Mouse (Mus musculus) kidney, embryonic 16.5 days (tissue): ENCODE measurements at regions not wholly inside any gene's neighbourhood (a gene's known extent, or its start where the extent isn't known, plus 50 kb on each side); places are given as distances from the start of the nearest gene placed in this dataset.

ENCODE experiments used
- ATAC-seq: fragments of 200-750 bp; cut with Nextera tagmentation; 2 replicates; pipeline ENCODE4 v1.8.0; 2017; ENCODE audit warnings: moderate TSS enrichment; ENCODE audit not compliant: low FRiP score, low TSS enrichment
- H3K27ac ChIP-seq: fragments of 300-500 bp; sonication (generic); 2 replicates; pipeline ENCODE4 v1.5.1; 2014; ENCODE audit warnings: low read length
- H3K27me3 ChIP-seq: fragments of 300-500 bp; sonication (generic); 2 replicates; pipeline ENCODE4 v1.6.1; 2014; ENCODE audit warnings: low read length, control low read depth, mixed read lengths; ENCODE audit not compliant: insufficient read depth
- H3K36me3 ChIP-seq: fragments of 300-500 bp; sonication (generic); 2 replicates; pipeline ENCODE4 v1.6.1; 2014; ENCODE audit warnings: low read length, control low read depth, mixed read lengths; ENCODE audit not compliant: insufficient read depth
- H3K4me1 ChIP-seq: fragments of 300-500 bp; sonication (generic); 2 replicates; pipeline ENCODE4 v1.6.1; 2014; ENCODE audit warnings: low read length, control low read depth, mixed read lengths; ENCODE audit not compliant: insufficient read depth
- H3K4me2 ChIP-seq: fragments of 300-500 bp; sonication (generic); replicated peaks from 2 replicates; pipeline ENCODE4 v1.6.1; 2014; ENCODE audit warnings: low read depth, low read length
- H3K4me3 ChIP-seq: fragments of 300-500 bp; sonication (generic); 2 replicates; pipeline ENCODE4 v1.5.1; 2014; ENCODE audit warnings: mild to moderate bottlenecking, low read length
- H3K9ac ChIP-seq: fragments of 300-500 bp; sonication (generic); replicated peaks from 2 replicates; pipeline ENCODE4 v1.6.1; 2014; ENCODE audit warnings: low read length
- H3K9me3 ChIP-seq: fragments of 300-500 bp; sonication (generic); 2 replicates; pipeline ENCODE4 v1.6.1; 2016; ENCODE audit warnings: low read length, control low read depth
- WGBS: fragments of 180-500 bp; shearing (Covaris S2); extraction: QIAGEN DNeasy Blood & Tissue Kit; methylation state at CpG from one replicate; pipeline ENCODE4 v1.1.7; 2014; 5-methylcytosine and 5-hydroxymethylcytosine counted together

- no peaks in the 10 kb centered on the region for H3K36me3 ChIP-seq
- no peaks in the 10 kb centered on the region for H3K27me3 ChIP-seq
- no peak for ATAC-seq
- H3K9me3 ChIP-seq = no peaks in the 10 kb centered on the region
- H3K27ac ChIP-seq = no peak overlapping the region
- no peaks in the 10 kb centered on the region for H3K4me1 ChIP-seq
- H3K9ac ChIP-seq = no peak overlapping the region
- H3K4me2 ChIP-seq = no peak overlapping the region
- no peak overlapping the region for H3K4me3 ChIP-seq
- WGBS = 94% methylated on average over 5 of the region's 5 CpGs
Observed at GRCm38 (mm10) chr14:106241721-106242405, 135.9 kb downstream of the Trim52 start.

DNA sequence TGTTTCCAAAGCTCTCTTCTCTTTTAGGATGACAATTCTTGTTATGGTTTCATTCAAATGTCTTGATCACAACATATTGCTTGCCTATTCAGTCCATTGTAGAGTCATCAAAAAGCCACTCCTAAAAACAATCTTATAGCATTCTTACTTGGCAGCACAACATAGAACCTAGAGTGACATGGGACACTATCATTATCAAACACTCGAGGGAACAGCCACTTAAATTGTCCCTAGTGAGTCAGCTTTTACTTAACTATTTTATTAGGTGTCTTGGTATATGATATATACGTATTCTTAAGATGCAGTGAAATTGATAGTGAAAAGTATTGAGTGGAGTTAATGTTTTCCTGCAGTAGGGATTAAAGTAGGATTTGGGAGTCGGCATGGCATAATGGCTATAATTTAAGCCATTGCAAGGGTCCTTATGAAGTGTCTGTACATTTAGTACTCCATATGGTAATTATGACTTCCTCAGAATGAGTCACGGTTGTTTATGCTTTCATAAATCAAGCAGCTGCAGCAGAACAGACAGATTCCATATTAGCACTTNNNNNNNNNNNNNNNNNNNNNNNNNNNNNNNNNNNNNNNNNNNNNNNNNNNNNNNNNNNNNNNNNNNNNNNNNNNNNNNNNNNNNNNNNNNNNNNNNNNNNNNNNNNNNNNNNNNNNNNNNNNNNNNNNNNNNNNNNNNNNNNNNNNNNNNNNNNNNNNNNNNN is 153.6 kb downstream of the Trim52 start:
- H3K4me1 ChIP-seq = no peaks in the 10 kb centered on the region
- H3K36me3 ChIP-seq = no peaks in the 10 kb centered on the region
- no peaks in the 10 kb centered on the region for H3K27me3 ChIP-seq
- no peak overlapping the region for H3K9ac ChIP-seq
- no peak overlapping the region for H3K4me2 ChIP-seq
- ATAC-seq = 0 out of 2 replicates have a peak, but pooled peaks have one; percentile 27
- H3K27ac ChIP-seq = no peak overlapping the region
- H3K9me3 ChIP-seq = no peaks in the 10 kb centered on the region
- H3K4me3 ChIP-seq = no peak overlapping the region
- WGBS = 38% methylated on average over 4 of the region's 4 CpGs

DNA sequence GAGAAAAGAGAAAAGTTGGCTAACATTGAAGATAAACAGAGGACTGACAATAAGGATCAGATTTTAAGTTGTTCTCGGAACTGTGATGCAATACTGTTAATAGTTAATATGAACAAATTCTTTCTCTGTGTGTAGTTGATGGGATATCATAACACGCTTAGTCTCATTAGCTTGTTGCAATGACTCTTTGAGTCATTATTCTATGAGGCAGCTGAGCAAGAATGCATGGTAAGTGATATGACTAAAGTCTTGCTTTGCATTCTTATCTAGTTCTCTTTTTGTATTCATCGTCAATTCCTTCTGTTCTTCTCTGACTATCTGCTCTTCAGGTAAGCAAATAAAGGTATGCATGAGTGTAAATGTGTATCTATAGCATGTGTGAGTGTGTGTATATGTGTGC is 159.3 kb downstream of the Trim52 start:
- Histone ChIP-seq H3K4me1 (no peaks in the 10 kb centered on the region), H3K36me3 (no peaks in the 10 kb centered on the region), H3K4me3 (no peak overlapping the region), H3K9me3 (no peaks in the 10 kb centered on the region), H3K4me2 (no peak overlapping the region), H3K9ac (no peak overlapping the region), H3K27me3 (no peaks in the 10 kb centered on the region), H3K27ac (no peak overlapping the region)
- no peak for ATAC-seq
- WGBS = 94% methylated on average over 3 of the region's 3 CpGs

DNA sequence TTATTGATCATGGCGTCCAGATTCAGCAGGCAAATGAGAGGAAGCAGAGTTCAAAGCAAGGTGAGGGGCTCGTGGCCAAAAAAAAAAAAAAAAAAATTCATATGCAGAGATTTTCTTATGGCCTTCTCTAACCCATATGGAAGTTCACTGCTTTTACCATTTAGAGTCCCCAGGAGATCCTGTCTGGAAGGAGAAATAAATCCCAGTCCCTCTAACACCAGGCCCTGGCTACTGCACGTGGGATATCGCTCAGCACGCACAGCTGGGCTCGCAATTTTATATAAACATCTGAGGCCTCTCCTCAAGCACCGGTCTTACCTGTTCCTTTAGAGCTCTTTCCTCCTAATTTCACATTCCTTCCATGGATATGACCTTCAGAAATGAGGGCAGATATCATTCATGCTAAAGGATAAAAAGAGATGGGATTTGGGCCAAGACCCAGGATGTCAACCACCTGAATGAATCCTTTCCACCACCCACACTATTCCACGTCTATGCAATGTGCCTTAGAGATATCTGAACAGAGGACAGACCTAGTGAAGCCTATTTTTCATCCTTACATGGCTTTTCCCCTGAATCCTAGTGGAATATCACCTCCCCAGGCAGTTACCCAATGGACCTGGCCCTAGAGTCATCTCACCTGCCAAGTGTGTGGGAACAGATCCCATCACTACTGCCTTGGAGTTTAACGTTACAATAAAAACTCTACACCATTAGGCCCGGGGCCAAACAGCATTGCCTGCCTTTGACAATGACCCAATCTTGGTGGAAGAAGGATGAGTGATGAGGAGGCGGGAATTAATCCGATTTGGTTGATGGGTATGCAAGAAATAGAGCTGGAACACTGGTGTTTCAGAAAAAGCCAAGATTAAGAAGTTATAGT is 161.9 kb downstream of the Trim52 start:
- Histone ChIP-seq H3K4me1 (no peaks in the 10 kb centered on the region), H3K4me2 (no peak overlapping the region), H3K27me3 (no peaks in the 10 kb centered on the region), H3K9me3 (no peaks in the 10 kb centered on the region), H3K36me3 (no peaks in the 10 kb centered on the region), H3K4me3 (no peak overlapping the region), H3K27ac (no peak overlapping the region), H3K9ac (no peak overlapping the region)
- WGBS = 79% methylated on average over 12 of the region's 12 CpGs
- ATAC-seq = no peak

DNA sequence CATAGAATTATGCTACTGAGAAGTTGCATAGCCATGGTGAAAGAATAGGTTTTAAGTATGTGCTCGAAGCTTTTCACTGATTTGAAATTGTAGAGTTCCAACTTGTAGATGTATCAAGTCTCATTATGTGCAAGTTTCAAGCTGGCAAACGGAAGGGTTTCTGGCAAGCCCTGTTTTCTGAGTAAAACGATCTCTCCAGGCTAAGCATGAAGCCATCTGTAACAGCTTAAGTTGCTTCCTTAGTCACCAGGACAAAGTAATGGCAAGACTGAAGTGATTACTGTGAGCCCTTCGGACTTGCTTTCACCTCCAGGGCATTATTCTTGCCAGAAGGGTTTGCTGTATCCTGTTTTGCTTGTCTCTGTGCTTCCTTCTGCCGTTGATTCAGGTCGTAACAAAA is 163.7 kb downstream of the Trim52 start:
- Histone ChIP-seq H3K4me3 (no peak overlapping the region), H3K9ac (no peak overlapping the region), H3K9me3 (no peaks in the 10 kb centered on the region), H3K27ac (0 out of 2 replicates have a peak overlapping the region, but pooled peaks have one; percentile 14), H3K27me3 (no peaks in the 10 kb centered on the region), H3K36me3 (no peaks in the 10 kb centered on the region), H3K4me2 (no peak overlapping the region), H3K4me1 (no peaks in the 10 kb centered on the region)
- ATAC-seq = peak; percentile 51; the same call in 1 of the 2 replicates
- 10% methylated on average over 6 of the region's 6 CpGs for WGBS

DNA sequence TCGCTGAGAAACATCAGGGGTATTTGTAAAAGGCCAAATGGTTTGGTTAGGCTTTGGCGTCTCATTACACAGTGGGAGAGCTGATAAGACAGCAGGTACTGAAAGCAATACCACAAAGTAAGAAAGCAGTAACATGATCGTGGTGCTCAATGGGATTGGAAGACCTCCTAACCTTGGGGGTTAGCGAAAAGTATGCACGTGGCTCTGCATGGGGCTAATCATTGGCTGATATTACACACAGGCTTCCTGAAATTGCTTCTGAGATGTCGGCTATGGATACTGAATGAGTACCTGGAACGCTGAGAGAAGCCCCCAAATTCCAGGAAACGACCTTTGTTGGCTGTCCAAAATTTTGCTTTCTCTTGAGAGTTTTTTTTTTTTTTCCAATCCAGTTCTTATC is 207.6 kb downstream of the Trim52 start:
- peak; percentile 71; the same call in 1 of the 2 replicates for ATAC-seq
- Histone ChIP-seq H3K27ac (0 out of 2 replicates have a peak overlapping the region, but pooled peaks have one; percentile 12), H3K9me3 (no peaks in the 10 kb centered on the region), H3K27me3 (no peaks in the 10 kb centered on the region), H3K4me3 (no peak overlapping the region), H3K36me3 (no peaks in the 10 kb centered on the region), H3K4me1 (peaks cover 16% of the 10 kb centered on the region), H3K9ac (no peak overlapping the region), H3K4me2 (no peak overlapping the region)
- 20% methylated on average over 8 of the region's 8 CpGs for WGBS

DNA sequence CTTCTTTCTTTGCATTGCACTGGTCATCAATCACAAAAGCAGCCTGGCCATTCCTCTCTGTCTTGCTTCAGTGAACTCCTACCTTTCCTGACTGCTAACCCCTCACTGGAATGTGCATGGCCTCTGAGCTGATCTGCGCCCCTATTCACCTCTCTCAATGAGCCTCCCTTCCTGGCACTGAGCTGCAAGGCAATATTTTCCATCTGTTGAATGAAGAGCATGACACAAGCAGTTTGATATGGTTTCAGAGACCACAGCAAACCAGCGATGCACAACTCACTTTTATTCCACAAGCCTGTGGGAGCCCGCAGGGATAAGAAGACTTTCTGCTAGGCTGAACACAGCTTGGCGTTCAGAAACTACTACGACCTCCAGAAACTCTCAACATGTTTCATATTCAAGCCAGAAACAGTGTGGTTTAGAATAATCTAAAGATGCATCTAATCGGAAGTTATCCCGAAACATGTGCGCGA is 208.1 kb downstream of the Trim52 start:
- Histone ChIP-seq H3K9ac (no peak overlapping the region), H3K4me2 (0 out of 2 replicates have a peak overlapping the region, but pooled peaks have one; percentile 11), H3K27me3 (no peaks in the 10 kb centered on the region), H3K4me3 (no peak overlapping the region), H3K9me3 (no peaks in the 10 kb centered on the region), H3K27ac (peak overlapping the region; percentile 17; the same call in 1 of the 2 replicates), H3K4me1 (peaks cover 16% of the 10 kb centered on the region), H3K36me3 (no peaks in the 10 kb centered on the region)
- ATAC-seq = peak; percentile 97
- WGBS = 30% methylated on average over 9 of the region's 9 CpGs

- Histone ChIP-seq H3K4me3 (no peak overlapping the region), H3K4me1 (peaks cover 9% of the 10 kb centered on the region), H3K36me3 (no peaks in the 10 kb centered on the region), H3K27me3 (no peaks in the 10 kb centered on the region), H3K4me2 (no peak overlapping the region), H3K27ac (no peak overlapping the region), H3K9me3 (no peaks in the 10 kb centered on the region), H3K9ac (no peak overlapping the region)
- no peak for ATAC-seq
- 46% methylated on average over 5 of the region's 5 CpGs for WGBS
Observed at GRCm38 (mm10) chr14:106318767-106319166, 212.8 kb downstream of the Trim52 start.

GRCm38 (mm10) chr14:106327653-106328283 is 221.8 kb downstream of the Trim52 start:
- ATAC-seq = peak; percentile 51; the same call in 1 of the 2 replicates
- Histone ChIP-seq H3K9me3 (no peaks in the 10 kb centered on the region), H3K27ac (no peak overlapping the region), H3K36me3 (no peaks in the 10 kb centered on the region), H3K9ac (no peak overlapping the region), H3K4me1 (0 out of 2 replicates have a peak, but pooled peaks cover 2% of the 10 kb centered on the region), H3K4me3 (no peak overlapping the region), H3K4me2 (no peak overlapping the region), H3K27me3 (no peaks in the 10 kb centered on the region)
- 41% methylated on average over 8 of the region's 8 CpGs for WGBS
